Mouse (Mus musculus) spleen, postnatal 14 days (tissue): ENCODE data around the gene Sh3bgrl2.
"Not testable (repeated sequence)": the region's sequence is repeated elsewhere in the genome, so short reads cannot be mapped to it uniquely, and the experiment has no call there.

Experiments used
- DNase-seq, 2 experiments: peaks; one replicate each; pipeline ENCODE4 v3.0.0; 2021 to 2022; ENCODE audit warnings: low spot score in 2 of 2

Sh3bgrl2 gene

DNA sequence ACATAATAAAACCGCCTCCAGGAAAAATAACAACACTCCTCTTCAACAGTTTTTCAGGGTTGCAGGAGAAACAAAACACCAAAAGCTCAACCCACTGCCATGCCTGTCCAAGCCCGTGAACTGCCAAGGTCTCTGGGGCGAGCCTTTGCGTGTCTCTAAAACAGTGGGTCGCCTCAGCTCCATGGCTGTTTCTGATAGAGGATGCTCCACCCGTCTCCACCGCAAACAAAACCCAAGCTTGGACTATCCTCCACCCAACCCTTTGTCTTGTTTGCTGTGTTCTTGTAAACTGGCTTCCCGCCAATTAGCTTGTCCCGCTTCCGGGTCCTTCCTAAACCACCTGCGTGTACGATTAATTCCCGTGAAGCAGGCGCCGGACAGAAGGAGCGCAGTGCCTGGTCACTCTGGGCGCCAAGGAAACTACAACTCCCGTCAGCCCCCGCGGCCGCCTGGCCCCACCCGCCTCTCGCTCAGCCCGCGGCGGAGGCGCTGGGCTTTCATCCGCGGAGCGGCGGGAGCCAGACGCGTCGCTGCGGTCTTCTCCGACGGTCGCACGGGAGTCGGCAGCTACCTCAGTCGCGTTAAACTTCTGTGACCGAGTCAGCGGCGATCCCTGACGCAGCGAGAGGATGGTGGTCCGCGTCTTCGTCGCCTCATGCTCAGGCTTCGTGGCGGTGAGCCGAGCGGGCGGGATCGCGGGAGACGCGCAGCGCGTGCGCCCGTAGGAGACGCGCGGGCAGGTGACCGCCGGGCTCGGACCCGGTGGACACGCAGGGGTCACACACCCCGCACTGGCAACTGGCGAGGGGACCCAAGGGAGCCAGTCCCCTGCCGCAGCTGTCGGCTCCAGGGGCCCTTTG, at the start of gene Sh3bgrl2:
Gene Sh3bgrl2 (plus strand): TSS at position 498 of the 860 bp plus-strand sequence.
- DNase-seq = peak; percentile 25 to 52

DNA sequence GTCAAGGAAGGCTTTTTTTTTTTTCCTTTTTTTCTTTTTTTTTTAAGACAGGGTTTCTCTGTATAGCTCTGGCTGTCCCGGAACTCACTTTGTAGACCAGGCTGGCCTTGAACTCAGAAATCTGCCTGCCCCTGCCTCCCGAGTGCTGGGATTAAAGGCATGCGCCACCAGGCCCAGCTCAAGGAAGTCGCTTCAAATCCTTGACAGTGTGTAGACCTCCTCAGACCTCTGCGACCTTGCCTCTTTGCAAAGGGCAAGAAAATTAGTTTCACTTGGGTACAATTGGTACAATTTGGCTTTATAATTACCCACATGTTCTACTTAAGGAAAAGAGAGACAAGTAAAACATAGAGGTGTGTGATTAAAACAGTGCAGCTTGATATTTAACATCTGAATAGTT, 29.0 kb upstream of the Sh3bgrl2 start:
- not testable (repeated sequence) for DNase-seq

DNA sequence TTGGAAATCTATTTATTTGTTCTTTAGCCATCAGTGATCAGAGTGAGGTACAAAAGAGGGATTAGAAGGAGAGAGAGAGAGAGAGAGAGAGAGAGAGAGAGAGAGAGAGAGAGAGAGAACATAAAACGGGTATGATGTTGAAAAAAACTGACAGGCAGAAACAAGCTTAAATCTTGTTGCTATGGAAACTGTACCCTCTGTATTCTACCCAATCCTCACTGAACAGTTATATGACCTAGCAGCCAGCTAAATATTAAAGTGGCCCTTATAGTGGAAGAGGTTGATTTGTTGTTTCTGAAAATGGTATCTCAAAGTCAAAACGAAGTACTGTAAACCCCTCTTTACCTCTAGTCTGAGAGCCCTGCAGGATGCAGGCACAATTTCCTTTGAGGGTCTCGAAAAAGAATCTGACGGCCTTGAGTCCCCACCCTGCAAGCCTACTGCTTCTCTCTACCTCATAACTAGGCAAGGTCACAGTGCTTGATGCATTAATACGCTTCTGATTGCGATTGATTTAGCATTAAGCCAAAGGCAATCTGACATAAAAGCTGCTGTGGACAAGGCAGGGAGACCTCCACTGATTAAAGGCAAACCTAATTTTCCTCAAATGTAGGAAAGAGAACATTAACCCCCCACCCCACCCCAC, 28.5 kb upstream of the Sh3bgrl2 start:
- DNase-seq = no peak

DNA sequence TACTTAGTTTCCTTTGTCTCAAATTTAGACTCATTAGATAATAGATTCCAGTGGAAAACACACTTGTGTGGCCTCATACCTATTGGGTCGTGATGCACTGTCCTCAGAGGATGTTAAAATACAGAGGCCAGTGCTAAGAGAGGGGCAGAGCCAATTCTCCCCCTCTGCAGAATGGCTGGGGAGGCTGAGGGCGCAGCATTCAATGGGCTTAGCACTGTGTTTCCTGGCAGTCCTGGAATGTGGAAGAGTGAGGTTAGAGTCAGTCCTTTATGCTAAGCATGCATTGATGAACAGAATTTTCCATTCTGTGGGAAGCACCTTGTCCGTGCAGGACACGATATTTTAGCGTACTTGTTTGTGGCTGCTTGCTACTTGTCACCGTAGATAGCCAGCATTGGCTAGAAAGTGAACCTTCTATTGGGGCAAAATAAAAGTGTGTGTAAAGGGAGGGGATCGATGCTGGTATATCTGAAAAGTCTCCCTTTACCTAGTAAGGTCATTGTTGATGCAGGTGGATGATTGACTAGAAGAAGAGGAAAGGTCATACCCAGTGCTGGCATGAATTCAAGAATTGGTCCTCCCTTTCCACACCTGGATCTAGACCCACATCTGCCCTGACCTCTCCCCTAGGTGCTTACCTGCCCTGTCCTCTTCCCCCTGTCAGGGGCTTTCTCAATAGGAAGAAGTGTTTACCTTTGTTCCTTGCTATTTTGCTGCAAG, 20.6 kb upstream of the Sh3bgrl2 start:
- no peak for DNase-seq

DNA sequence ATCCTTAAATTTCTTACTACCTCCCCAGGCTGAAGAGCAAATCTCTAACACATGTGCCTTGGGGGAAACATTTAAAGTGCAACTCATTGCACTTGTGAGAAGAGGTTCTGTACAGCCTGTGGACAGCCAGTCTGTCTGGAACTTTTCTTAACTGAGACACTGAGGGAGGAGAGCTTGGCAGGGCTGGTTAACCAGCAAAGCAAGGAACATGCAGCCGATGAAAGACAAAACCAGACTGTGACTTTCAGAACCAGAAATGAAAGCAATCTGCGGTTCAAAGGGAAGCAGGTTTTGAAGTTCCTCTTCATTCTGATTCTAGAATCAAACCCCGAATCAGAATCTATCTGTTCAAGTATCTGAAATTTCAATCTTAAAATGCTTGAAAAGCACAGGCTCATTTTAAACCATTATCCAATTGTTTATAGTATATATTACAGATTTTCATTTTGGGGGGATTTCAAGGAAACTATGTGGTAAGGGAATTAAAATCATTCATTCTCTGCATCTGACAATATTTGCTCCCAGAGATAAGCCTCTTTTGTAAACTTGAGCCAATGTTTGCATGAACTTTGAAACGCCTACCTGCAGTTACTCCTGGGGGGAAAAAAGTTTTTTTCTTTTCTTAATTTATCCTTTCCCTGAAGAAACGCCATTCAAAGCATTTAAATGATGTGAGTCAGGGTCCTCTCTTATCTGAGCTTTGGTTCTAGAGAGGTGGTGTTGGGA, 14.9 kb upstream of the Sh3bgrl2 start:
- no peak for DNase-seq

DNA sequence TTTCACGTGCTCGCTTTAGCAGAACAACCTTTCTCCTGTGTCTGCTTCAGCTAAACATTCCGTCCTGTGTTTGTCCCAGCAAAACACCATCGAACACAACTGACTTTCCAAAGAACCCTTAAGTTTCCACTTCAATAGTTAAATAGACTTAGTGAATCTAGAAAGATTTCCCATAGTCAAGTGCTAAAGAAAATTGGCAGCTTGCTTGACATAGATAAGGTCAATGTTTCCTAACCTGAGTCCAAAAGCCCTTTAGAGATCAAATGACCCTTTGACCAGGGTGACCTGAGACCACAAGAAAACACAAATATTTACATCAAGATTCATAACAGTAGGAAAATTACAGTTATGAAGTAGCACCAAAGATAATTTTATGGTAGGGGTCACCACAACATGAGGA, 11.2 kb upstream of the Sh3bgrl2 start:
- no peak for DNase-seq

DNA sequence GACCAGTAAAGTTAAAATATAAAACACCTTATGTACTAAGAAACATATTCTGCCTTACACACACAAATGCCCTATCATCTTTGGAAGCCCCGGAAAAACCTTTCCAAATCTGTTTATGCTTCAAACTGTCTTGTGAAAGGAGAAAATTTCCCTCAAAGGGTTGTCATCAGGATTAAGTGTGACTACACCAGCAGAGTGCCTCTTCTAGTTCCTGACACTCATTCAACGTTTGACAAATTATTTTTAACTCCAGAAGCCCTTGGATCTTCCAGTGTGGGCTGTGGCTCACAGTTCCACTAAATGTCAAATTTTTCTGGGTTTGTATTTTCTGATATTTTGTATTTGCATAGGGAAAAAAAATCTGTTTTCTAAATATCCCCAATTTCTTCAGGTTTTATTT, 10.6 kb upstream of the Sh3bgrl2 start:
- DNase-seq = no peak

DNA sequence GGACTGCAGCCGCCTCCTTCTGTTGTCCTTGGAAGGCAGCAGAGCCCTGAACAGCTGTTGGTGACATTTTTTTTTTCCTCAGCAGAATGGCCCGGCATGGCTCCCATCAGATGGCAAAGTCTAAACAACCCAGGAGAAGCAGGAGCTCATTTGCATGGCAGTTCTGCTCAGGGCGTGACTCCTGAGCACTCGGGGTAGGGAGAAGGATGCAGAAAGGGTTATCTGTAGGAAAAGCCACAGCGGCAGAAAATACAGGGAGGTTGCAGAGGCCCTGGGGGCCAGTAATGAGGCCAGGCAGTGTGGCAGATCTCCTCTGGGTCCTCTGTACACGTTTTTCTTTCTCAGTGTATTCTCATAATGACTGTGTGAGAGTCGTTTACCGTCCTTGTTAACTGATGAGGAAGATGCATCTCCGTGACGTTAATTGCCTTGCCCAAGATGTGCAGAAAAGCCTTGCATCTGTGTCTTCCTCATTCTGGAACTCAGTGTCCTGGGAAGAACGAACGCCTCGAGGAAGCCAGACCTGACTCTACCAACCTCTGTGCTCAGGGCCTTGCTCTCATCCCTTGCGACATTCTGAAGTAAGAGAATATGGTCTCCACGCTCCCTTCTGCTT, 10.1 kb upstream of the Sh3bgrl2 start:
- no peak for DNase-seq

DNA sequence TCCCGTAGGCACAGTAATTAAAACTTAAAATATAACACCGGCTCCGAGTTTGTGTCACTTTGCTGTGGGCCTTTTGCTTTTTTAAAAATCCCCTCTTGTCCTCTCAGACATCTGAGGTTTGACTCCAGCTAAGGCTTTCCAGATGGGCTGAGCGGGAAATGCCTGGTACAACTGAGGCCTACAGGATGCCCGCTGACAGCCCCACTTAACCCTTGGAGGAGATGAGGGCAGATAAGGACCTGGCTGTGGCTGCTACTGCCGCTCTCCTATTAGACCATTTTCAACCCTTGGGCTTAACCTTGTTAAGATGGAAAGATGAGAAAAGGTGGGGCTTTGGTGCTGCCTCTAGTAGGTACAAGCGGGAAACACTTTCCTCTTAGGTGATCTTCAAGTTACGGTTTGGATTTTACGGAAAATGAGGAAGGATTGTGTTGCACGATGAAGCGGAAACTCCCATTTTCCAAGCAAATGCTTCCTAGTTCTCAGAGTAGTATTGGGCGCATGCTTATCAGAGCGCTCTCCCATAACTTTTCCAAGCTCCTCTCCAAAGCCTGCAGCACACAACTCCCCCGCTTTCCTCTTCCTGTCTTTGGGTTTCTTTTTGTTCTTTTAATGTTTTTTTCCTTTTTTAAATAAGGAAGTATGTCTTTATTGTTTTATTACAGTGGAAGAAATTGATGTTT, 8.2 kb upstream of the Sh3bgrl2 start:
- DNase-seq = no peak

DNA sequence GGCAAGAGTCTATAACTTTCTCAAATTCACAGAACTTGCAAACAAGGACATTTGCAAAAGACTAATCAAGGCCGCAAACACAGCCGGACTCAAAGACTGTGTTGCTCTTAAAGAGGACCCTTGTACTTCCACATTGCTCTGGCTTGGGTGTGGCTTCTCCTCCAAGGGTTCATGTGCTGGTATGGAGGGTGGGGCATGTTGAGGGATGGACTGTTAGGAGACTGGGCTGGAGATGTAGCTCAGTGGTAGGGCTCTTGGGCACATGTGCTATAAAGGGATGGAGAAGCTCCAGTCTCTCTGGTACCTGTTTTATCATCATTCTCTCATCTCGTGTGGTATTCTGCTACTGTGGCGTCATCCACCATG, 7.7 kb upstream of the Sh3bgrl2 start:
- no peak for DNase-seq

DNA sequence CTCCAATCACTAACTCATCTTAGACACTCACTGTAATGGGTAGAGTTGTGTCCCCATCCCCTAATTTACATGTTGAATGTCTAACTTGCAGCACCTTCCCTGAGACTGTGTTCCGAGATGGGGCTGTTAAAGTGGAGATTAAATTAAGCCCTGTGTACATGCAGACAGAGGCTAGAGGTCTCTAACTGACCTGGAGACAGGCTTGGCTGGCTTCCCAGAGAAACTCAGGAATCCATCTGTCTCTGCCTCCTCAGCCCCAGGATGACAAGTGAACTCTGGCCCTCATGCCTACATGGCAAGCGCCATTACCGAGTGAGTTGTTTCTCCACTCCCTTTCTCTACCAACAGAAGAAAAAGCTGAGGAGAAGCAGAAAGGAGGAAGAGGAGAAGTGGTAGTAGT, 7.2 kb upstream of the Sh3bgrl2 start:
- DNase-seq = no peak

DNA sequence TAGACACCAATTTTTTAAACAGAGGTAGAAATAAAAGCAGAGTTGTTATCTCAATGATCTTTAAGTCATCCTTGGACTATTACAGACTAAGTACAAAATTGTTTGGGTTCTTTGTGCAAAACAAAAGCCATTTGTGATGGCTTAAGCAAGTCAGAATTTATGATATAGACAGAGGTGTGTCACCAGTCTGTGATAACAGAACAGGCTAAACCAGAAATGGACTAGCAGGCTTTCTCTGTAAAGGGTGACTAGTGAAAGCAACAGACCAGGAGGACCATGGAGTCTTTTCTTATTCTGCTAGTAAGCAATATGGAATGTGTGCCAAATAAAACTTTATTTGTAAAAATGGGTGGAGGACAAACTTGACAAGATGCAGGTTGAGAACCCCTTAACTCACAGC, 2.9 kb upstream of the Sh3bgrl2 start:
- DNase-seq = no peak

DNA sequence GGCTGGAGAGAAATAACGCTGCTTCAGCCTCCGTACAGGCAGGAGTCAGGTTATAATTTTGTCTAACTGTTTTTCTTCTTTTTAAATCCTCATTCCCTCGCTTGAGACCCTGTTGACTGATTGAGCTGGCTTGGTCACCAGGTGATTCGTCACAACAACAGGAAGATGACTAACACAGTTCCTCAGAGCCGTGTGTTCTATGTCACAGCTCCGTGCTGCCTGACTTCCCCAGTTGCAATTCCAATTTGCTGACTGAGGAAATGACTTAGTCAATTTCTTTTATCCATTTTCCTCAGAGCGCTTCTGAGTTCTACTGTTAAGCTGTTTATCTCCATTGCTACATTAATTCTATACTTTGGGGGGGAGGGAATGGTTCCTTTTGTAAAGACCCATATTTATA, 1.8 kb upstream of the Sh3bgrl2 start:
- no peak for DNase-seq

DNA sequence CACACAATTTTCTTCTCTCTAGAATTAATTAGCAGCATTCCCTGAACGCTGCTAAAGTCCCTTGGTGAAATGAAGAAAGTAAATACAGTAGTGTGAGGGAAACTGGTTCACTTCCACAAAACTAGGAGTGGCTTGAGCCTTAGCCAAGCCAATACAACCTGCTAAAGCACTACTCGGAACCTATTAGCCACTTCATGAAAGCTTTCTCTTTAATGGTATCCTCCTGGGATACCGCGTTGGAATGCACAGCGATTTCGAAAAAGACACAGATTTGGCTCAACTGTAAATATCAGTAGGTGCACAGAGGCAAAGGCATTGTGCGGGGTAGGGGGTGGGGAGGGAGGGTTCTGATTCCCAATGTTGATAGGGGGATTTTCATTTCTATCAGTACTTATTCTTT, 898 bp upstream of the Sh3bgrl2 start:
- no peak for DNase-seq

DNA sequence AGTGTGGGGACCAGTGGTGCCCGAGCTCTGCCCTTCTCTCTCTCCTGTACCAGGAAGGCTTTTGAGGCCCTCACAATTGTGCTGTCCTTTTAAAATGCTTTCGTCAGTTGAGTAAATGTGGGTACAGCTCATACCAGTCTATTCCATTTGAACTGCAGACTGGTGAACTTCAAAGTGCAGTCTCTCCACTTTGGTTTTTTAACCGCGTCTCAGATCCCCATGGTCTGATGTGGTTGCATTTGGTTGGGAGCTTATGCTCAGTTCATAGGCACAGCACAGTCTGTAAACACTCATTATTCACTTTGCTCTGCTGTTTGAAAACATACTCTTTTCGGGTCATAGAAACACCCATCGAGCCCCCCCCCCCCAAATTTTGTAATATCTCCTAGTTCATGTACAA, 1.7 kb downstream of the Sh3bgrl2 start:
- DNase-seq = no peak

DNA sequence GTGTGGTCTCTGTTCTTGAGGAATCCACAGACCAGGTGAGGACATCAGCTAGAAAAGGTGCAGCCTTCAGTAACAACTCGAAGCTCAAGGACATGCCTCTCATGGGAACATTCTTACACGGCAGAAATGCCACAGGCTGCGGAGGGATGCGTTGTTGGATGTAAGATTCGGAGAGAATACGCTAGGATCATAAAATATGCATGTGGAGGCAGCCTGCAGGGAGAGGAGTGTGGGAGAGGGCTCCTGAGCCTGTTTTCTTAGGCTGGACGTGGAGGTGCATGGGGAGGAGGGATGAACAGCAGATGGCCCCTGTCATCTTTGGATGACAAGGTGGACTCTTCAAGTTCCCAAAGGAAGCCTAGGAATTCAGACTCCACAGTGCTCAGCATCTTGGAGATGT, 3.0 kb downstream of the Sh3bgrl2 start:
- DNase-seq = no peak

DNA sequence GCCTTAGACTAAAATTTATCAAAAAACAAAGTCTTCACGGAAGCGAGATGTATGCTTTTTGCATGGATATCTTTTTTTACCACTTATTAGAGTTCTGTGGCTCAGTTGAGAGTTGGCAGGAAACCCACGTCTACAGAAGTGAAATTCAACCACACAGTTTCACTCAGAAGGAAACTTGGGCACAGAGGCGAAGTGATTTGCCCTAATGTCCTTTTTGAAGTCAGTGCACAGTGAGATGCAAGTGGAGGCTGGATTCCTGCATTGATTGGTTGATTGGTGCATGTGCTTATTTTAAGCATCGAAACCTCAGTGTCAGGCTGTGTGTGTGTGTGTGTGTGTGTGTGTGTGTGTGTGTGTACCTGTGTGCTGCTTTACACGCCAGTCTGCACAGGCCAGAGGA, 3.5 kb downstream of the Sh3bgrl2 start:
- no peak for DNase-seq

DNA sequence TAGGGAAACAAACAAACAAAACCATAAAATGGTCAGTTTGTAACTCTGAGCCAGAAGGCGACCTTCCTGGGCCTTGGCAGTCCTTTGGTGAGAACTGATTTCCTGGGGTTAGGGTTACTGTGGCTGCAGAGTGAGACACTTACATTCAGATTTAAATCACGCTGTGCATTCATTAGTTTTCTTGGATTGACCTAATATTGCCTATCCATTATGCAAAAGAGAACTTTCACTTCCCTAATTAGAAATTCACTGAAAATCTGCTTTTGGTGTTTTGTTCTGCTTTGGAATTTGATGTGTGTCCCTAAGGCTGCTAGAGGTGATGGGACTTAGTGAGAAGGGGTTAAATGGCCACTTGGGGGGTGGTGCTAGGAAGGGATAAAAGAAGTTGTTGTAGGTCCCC, 7.5 kb downstream of the Sh3bgrl2 start:
- no peak for DNase-seq

DNA sequence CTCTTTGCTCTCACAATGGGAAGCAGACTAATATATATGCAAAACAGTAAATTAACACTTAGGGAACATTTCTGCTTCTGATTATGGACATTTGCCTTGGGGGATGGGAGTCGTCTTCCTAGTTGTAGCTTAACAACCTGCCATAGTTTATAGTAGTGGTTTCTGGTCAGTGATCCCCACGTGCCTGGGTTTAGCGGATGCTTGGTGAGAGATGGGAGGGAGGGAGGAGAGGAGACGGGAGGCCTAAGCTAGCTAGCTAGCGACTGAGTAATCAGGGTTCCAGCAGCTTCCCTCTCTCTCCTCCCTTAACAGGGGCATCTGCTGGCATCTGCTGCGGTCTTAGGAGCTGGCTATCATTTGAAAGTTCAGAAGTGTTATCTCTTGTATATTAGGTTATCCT, 8.1 kb downstream of the Sh3bgrl2 start:
- no peak for DNase-seq

DNA sequence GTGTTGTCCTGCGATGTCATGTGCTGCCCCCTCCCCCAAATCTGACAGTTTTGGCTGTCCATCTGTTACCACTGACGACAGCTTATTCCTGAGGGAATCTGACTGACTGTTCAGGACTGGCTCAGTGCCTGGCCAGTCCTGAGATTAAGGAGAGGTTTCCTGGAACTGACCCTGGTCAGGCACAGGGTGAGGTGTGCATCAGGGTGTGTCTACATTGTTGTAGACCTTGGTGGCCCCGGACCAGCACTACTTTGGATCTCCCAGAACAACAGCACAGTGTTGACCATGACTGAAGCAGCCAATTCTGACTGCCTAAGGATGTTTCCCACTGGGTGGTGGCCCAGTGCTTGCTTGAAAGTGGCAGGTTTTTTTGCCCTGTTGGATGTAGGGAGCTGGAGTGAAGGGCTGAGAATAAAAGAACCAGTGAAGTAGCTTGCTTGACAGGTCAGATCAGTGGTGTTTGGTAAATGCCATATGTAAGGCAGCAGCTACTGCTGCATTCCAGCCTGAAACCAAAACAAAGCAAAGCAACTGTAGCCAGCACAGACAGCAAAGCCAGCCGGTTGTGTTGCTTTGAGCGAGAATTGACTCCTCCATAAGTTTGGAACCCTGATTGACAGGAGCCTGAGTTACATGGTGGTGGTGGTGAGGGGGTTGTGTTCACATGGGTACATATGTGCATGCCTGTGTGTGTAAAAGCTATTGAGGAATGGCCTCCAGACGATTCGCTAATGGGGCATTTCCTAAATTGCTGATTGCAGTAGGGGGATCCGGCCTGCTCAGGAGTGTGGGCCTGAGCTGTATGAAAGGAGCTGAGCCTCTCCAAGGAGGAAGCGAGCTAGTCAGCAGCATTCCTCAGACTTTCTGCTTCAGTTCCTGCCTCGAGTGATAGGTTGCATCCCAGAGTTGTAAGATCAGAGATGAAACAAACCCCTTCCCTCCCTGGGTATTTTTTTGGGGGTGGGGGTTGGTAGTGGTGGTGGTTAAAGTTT, 8.9 kb downstream of the Sh3bgrl2 start:
- DNase-seq = no peak
